Mouse (Mus musculus): Measurements from ENCODE around the gene Fbxw4.

GRCm38 (mm10) chr19:45573861-45574267, 86.2 kb downstream of the Fbxw4 start:
- TF ChIP-seq CTCF (IDR thresholded peaks at IDR 0.05; ENCODE audit: low read depth, low read length): peak; percentile 70
- TF ChIP-seq POLR2A (IDR thresholded peaks at IDR 0.05; ENCODE audit: insufficient read depth, low read length): no peak
- TF ChIP-seq EP300 (IDR thresholded peaks at IDR 0.05; ENCODE audit: insufficient read depth, low read depth, low read length): no peak
